Mouse (Mus musculus) bone marrow macrophage, adult 2 months (primary cell): Measurements from ENCODE around the gene Rnasek.

Experiments used
- CTCF ChIP-seq: IDR thresholded peaks from 2 replicates; pipeline ENCODE4 v1.5.1; 2012; ENCODE audit warnings: low read depth, mild to moderate bottlenecking, low read length, moderate library complexity
- POLR2A ChIP-seq: IDR thresholded peaks from 2 replicates; pipeline ENCODE4 v1.6.1; 2012; ENCODE audit warnings: mild to moderate bottlenecking, low read depth, low read length, borderline replicate concordance

DNA sequence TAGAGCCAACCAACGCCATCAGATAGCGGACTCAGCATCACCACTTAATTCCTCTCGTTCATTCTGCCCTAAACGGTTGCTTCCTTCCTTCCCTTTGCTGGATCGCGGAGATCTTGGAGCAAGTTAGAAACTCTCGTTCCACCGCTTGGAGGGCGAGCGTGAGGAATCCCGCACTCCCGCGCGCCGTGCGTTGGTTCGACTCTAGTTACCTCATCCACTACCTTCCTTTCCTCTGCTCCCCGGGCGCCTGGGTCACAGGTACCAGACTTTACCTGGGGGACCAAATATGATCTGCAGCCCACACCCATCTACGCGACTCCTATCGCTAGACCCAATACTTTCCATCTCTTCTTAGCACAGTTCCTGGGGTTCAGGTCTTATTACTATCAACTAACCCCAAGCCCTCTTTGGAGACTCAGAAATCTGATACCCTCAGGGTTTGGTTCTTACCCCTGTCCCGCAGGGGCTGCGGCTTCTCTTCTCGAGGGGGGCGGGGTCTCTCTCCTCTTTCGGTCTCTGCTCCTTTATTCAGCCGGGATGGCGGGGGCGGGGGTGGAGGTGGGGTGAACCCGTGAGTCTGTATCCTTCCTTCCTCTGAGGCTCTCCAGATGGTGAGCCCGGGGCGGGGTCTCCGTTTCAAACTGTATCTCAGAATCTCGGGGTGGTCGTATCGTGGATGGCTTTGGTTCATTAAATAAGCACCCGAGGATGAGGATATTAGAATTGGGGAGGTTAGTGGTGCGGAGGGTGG, 10.2 kb downstream of the Rnasek start, which contains the start of gene Bcl6b:
- TF ChIP-seq POLR2A (no peak), CTCF (no peak)
